Mouse (Mus musculus): ENCODE data around the gene Mtf1. TPM values are rescaled to one million over a fixed set of nuclear protein-coding genes. Genes with fewer than 3 reads are reported as not detected.
A peak's percentile ranks its signal among the peaks of the same experiment; 100 is the strongest.

The Mtf1 gene
- polyA plus RNA-seq, 1 experiment from 2014 or later = 10.6 TPM

GRCm38 (mm10) chr4:124783937-124784336 is 18.0 kb upstream of the Mtf1 start:
- peaks cover 28% of the 10 kb centered on the region for H3K36me3 ChIP-seq (ENCODE audit: control insufficient read depth, insufficient read depth, low read length)
- no peak for TF ChIP-seq EP300 (optimal IDR thresholded peaks at IDR 0.05)
- TF ChIP-seq CTCF (IDR thresholded peaks at IDR 0.05; ENCODE audit: low read depth) = no peak

GRCm38 (mm10) chr4:124790013-124790412 is 11.9 kb upstream of the Mtf1 start:
- ATAC-seq (ENCODE audit: low FRiP score, low TSS enrichment) (0 out of 2 replicates have a peak, but pooled peaks have one; percentile 47), DNase-seq (ENCODE audit: low spot score) (no peak)
- Histone ChIP-seq H3K4me3 (ENCODE audit: low read depth, low read length) (no peak overlapping the region), H3K27me3 (ENCODE audit: control insufficient read depth, insufficient read depth, low read length) (no peaks in the 10 kb centered on the region), H3K4me2 (replicated peaks; ENCODE audit: low read depth) (no peak overlapping the region), H3K9me3 (ENCODE audit: control insufficient read depth, low read length) (no peaks in the 10 kb centered on the region), H3K27ac (replicated peaks) (peak overlapping the region; percentile 5; the same call in 1 of the 2 replicates), H3K36me3 (ENCODE audit: control insufficient read depth, insufficient read depth, low read length) (peaks cover 35% of the 10 kb centered on the region; the same call in 1 of the 2 replicates), H3K4me1 (replicated peaks; ENCODE audit: control insufficient read depth, insufficient read depth) (no peaks in the 10 kb centered on the region), H3K9ac (ENCODE audit: low read length) (no peak overlapping the region)
- no peak for TF ChIP-seq EP300 (optimal IDR thresholded peaks at IDR 0.05)
- no peak for TF ChIP-seq CTCF (IDR thresholded peaks at IDR 0.05; ENCODE audit: low read depth)
- 69% methylated on average over 4 of the region's 4 CpGs for WGBS

More at GRCm38 (mm10) chr4:124783937-124784336, 18.0 kb upstream of the Mtf1 start:
- Histone ChIP-seq H3K9me3 (ENCODE audit: control insufficient read depth, low read length) (no peaks in the 10 kb centered on the region), H3K4me1 (replicated peaks; ENCODE audit: control insufficient read depth, insufficient read depth) (no peaks in the 10 kb centered on the region), H3K4me3 (ENCODE audit: low read depth, low read length) (no peak overlapping the region), H3K9ac (ENCODE audit: low read length) (no peak overlapping the region), H3K27ac (replicated peaks) (no peak overlapping the region), H3K27me3 (ENCODE audit: control insufficient read depth, insufficient read depth, low read length) (no peaks in the 10 kb centered on the region), H3K4me2 (replicated peaks; ENCODE audit: low read depth) (no peak overlapping the region)
- ATAC-seq (ENCODE audit: low FRiP score, low TSS enrichment) (no peak), DNase-seq (ENCODE audit: low spot score) (no peak)
- 90% methylated on average over 8 of the region's 8 CpGs for WGBS

GRCm38 (mm10) chr4:124792114-124792513 is 9.8 kb upstream of the Mtf1 start:
- Histone ChIP-seq H3K4me2 (replicated peaks; ENCODE audit: low read depth) (no peak overlapping the region), H3K36me3 (ENCODE audit: control insufficient read depth, insufficient read depth, low read length) (peaks cover 31% of the 10 kb centered on the region; the same call in 1 of the 2 replicates), H3K9ac (ENCODE audit: low read length) (no peak overlapping the region), H3K4me1 (replicated peaks; ENCODE audit: control insufficient read depth, insufficient read depth) (no peaks in the 10 kb centered on the region), H3K27ac (replicated peaks) (no peak overlapping the region), H3K27me3 (ENCODE audit: control insufficient read depth, insufficient read depth, low read length) (no peaks in the 10 kb centered on the region), H3K4me3 (ENCODE audit: low read depth, low read length) (no peak overlapping the region), H3K9me3 (ENCODE audit: control insufficient read depth, low read length) (no peaks in the 10 kb centered on the region)
- DNase-seq (ENCODE audit: low spot score) (no peak), ATAC-seq (ENCODE audit: low FRiP score, low TSS enrichment) (no peak)
- TF ChIP-seq EP300 (optimal IDR thresholded peaks at IDR 0.05) = no peak
- 82% methylated on average over 8 of the region's 8 CpGs for WGBS

- TF ChIP-seq EP300 (optimal IDR thresholded peaks at IDR 0.05) (no peak), CTCF (IDR thresholded peaks at IDR 0.05; ENCODE audit: low read depth) (no peak)
- Histone ChIP-seq H3K4me3 (ENCODE audit: low read depth, low read length) (no peak overlapping the region), H3K4me2 (replicated peaks; ENCODE audit: low read depth) (no peak overlapping the region), H3K9ac (ENCODE audit: low read length) (no peak overlapping the region), H3K36me3 (ENCODE audit: control insufficient read depth, insufficient read depth, low read length) (peaks cover 19% of the 10 kb centered on the region; the same call in 1 of the 2 replicates), H3K4me1 (replicated peaks; ENCODE audit: control insufficient read depth, insufficient read depth) (no peaks in the 10 kb centered on the region), H3K9me3 (ENCODE audit: control insufficient read depth, low read length) (no peaks in the 10 kb centered on the region), H3K27ac (replicated peaks) (no peak overlapping the region), H3K27me3 (ENCODE audit: control insufficient read depth, insufficient read depth, low read length) (no peaks in the 10 kb centered on the region)
- WGBS = 90% methylated on average over 8 of the region's 8 CpGs
- no peak for DNase-seq (ENCODE audit: low spot score)
- no peak for ATAC-seq (ENCODE audit: low FRiP score, low TSS enrichment)
These were observed 5.8 kb upstream of the Mtf1 start for GRCm38 (mm10) chr4:124796141-124796540.

GRCm38 (mm10) chr4:124796913-124797312 is 5.0 kb upstream of the Mtf1 start:
- Histone ChIP-seq H3K36me3 (ENCODE audit: control insufficient read depth, insufficient read depth, low read length) (peaks cover 19% of the 10 kb centered on the region; the same call in 1 of the 2 replicates), H3K4me1 (replicated peaks; ENCODE audit: control insufficient read depth, insufficient read depth) (no peaks in the 10 kb centered on the region), H3K9ac (ENCODE audit: low read length) (no peak overlapping the region), H3K27me3 (ENCODE audit: control insufficient read depth, insufficient read depth, low read length) (no peaks in the 10 kb centered on the region), H3K27ac (replicated peaks) (no peak overlapping the region), H3K9me3 (ENCODE audit: control insufficient read depth, low read length) (no peaks in the 10 kb centered on the region), H3K4me3 (ENCODE audit: low read depth, low read length) (no peak overlapping the region), H3K4me2 (replicated peaks; ENCODE audit: low read depth) (no peak overlapping the region)
- no peak for DNase-seq (ENCODE audit: low spot score)
- 90% methylated on average over 2 of the region's 2 CpGs for WGBS
- ATAC-seq (ENCODE audit: low FRiP score, low TSS enrichment) = no peak
- TF ChIP-seq CTCF (IDR thresholded peaks at IDR 0.05; ENCODE audit: low read depth) = peak; percentile 43
- no peak for TF ChIP-seq EP300 (optimal IDR thresholded peaks at IDR 0.05)

GRCm38 (mm10) chr4:124802309-124803260 is 681 bp downstream of the Mtf1 start:
- WGBS = under 1% methylated on average over 52 of the region's 53 CpGs
- H3K4me3 ChIP-seq (ENCODE audit: low read depth, low read length) = peak overlapping the region; percentile 88
- H3K27ac ChIP-seq (replicated peaks) = peak overlapping the region; percentile 96
- H3K36me3 ChIP-seq (ENCODE audit: control insufficient read depth, insufficient read depth, low read length) = peaks cover 11% of the 10 kb centered on the region; the same call in 1 of the 2 replicates
- peak overlapping the region; percentile 89 for H3K9ac ChIP-seq (ENCODE audit: low read length)
- H3K4me1 ChIP-seq (replicated peaks; ENCODE audit: control insufficient read depth, insufficient read depth) = no peaks in the 10 kb centered on the region
- peak; percentile 98 for DNase-seq (ENCODE audit: low spot score)
- no peaks in the 10 kb centered on the region for H3K9me3 ChIP-seq (ENCODE audit: control insufficient read depth, low read length)
- TF ChIP-seq EP300 (optimal IDR thresholded peaks at IDR 0.05) (no peak), CTCF (IDR thresholded peaks at IDR 0.05; ENCODE audit: low read depth) (no peak)
- H3K27me3 ChIP-seq (ENCODE audit: control insufficient read depth, insufficient read depth, low read length) = no peaks in the 10 kb centered on the region
- H3K4me2 ChIP-seq (replicated peaks; ENCODE audit: low read depth) = peak overlapping the region; percentile 87
- peak; percentile 99 for ATAC-seq (ENCODE audit: low FRiP score, low TSS enrichment)
